Mouse (Mus musculus) frontal cortex, adult (tissue): ENCODE results near the gene Gm21732.
"Not testable (repeated sequence)": the region's sequence is repeated elsewhere in the genome, so short reads cannot be mapped to it uniquely, and the experiment has no call there.

Source experiments
- ATAC-seq: cut with Nextera tagmentation; 2 replicates; pipeline ENCODE4 v1.9.2; 2017; ENCODE audit warnings: mild to moderate bottlenecking, moderate library complexity, mixed read lengths; ENCODE audit not compliant: low TSS enrichment

Gene Gm21732

DNA sequence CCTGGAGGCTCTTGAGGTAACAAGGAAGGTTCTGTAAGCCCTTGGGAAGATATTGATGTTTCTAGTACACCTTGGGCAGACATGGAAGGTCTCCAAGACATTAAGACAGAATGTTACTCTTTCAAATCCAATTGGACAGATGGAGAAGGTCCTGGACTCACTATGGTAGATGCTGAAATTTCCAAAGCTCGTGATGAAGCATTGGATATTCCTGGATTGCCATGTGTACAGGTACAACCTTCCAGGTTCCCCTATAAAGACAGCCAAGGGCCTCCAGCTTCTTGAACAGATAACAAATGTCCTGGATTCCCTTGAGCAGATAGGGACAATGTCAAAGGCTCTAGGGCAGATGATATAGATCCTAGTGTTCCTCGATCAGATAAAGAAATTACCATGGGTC, at the start of gene Gm21732:
Gene Gm21732, minus strand, starts transcription at position 101 of the 400 bp plus-strand sequence.
- not testable (repeated sequence) for ATAC-seq
